Mouse (Mus musculus) myocyte (in vitro differentiated cells): ENCODE measurements around the gene Nnmt. TPM values are rescaled to one million over a fixed set of nuclear protein-coding genes. Genes with fewer than 3 reads are reported as not detected.

Experiments
- H3K27me3 ChIP-seq: one replicate; pipeline ENCODE4 v1.6.1; 2011; ENCODE audit not compliant: control insufficient read depth, insufficient read depth, insufficient read length
- H3K36me3 ChIP-seq: one replicate; pipeline ENCODE4 v1.6.1; 2011; ENCODE audit not compliant: control insufficient read depth, insufficient read depth
- H3K4me2 ChIP-seq: one replicate; pipeline ENCODE4 v1.6.1; 2011; ENCODE audit warnings: low read depth, control low read depth
- H3K4me3 ChIP-seq: one replicate; pipeline ENCODE4 v1.5.1; 2011; ENCODE audit warnings: mild to moderate bottlenecking, control low read depth, moderate library complexity
- H3K79me2 ChIP-seq: one replicate; pipeline ENCODE4 v1.6.1; 2011; ENCODE audit not compliant: control insufficient read depth, insufficient read depth
- H3ac ChIP-seq: one replicate; pipeline ENCODE4 v1.6.1; 2011; ENCODE audit not compliant: control insufficient read depth, insufficient read length
- CEBPB ChIP-seq: IDR thresholded peaks from 2 replicates; pipeline ENCODE4 v1.6.1; 2011; ENCODE audit warnings: mild to moderate bottlenecking, moderate library complexity; ENCODE audit not compliant: poor library complexity, insufficient read depth, severe bottlenecking
- E2F4 ChIP-seq: IDR thresholded peaks from one replicate; pipeline ENCODE4 v1.6.1; 2011; ENCODE audit warnings: mild to moderate bottlenecking, control low read depth, moderate library complexity; ENCODE audit not compliant: insufficient read depth
- MAX ChIP-seq: IDR thresholded peaks from one replicate; pipeline ENCODE4 v1.6.1; 2011; ENCODE audit warnings: low read depth, mild to moderate bottlenecking, control low read depth
- MYOD1 ChIP-seq, 3 experiments: IDR thresholded peaks; one replicate each; pipeline ENCODE4 v1.6.1; 2011; ENCODE audit warnings: control low read depth in 2 of 3, low read depth in 2 of 3, mild to moderate bottlenecking in 2 of 3, moderate library complexity in 1 of 3; ENCODE audit not compliant: insufficient read length in 2 of 3, control insufficient read depth in 1 of 3
- MYOG ChIP-seq, 3 experiments: IDR thresholded peaks; one replicate each; pipeline ENCODE4 v1.6.1; 2011; ENCODE audit warnings: control low read depth in 2 of 3, low read depth in 2 of 3, mild to moderate bottlenecking in 2 of 3; ENCODE audit not compliant: insufficient read length in 2 of 3, control insufficient read depth in 1 of 3, insufficient read depth in 1 of 3
- POLR2A ChIP-seq: IDR thresholded peaks from one replicate; pipeline ENCODE4 v1.6.1; 2011; ENCODE audit warnings: low read depth, mild to moderate bottlenecking, control low read depth, moderate library complexity; ENCODE audit not compliant: insufficient read length
- POLR2AphosphoS2 ChIP-seq: IDR thresholded peaks from one replicate; pipeline ENCODE4 v1.6.1; 2011; ENCODE audit warnings: low read depth, control low read depth; ENCODE audit not compliant: insufficient read length
- REST ChIP-seq: IDR thresholded peaks from one replicate; pipeline ENCODE4 v1.6.1; 2011; ENCODE audit warnings: mild to moderate bottlenecking, control low read depth, moderate library complexity; ENCODE audit not compliant: insufficient read depth, insufficient read length
- SRF ChIP-seq: IDR thresholded peaks from one replicate; pipeline ENCODE4 v1.6.1; 2011; ENCODE audit warnings: low read depth; ENCODE audit not compliant: control insufficient read depth, insufficient read length
- TCF12 ChIP-seq: IDR thresholded peaks from one replicate; pipeline ENCODE4 v1.6.1; 2011; ENCODE audit warnings: mild to moderate bottlenecking, control low read depth; ENCODE audit not compliant: poor library complexity, insufficient read depth, severe bottlenecking
- TCF3 ChIP-seq: IDR thresholded peaks from one replicate; pipeline ENCODE4 v1.6.1; 2011; ENCODE audit warnings: low read depth, control low read depth; ENCODE audit not compliant: insufficient read length
- USF1 ChIP-seq: IDR thresholded peaks from one replicate; pipeline ENCODE4 v1.6.1; 2011; ENCODE audit warnings: low read depth, mild to moderate bottlenecking, control low read depth, moderate library complexity
- polyA plus RNA-seq: library from polyadenylated mRNA; unstranded; fragments of >200 nt; fragmentation: generic; extraction: Trizol; gene quantifications from one replicate; pipeline ENCODE4 v1.2.1, GENCODE M21; 2012; ENCODE audit warnings: missing spikeins

Gene Nnmt
- polyA plus RNA-seq = 4.3 TPM

DNA sequence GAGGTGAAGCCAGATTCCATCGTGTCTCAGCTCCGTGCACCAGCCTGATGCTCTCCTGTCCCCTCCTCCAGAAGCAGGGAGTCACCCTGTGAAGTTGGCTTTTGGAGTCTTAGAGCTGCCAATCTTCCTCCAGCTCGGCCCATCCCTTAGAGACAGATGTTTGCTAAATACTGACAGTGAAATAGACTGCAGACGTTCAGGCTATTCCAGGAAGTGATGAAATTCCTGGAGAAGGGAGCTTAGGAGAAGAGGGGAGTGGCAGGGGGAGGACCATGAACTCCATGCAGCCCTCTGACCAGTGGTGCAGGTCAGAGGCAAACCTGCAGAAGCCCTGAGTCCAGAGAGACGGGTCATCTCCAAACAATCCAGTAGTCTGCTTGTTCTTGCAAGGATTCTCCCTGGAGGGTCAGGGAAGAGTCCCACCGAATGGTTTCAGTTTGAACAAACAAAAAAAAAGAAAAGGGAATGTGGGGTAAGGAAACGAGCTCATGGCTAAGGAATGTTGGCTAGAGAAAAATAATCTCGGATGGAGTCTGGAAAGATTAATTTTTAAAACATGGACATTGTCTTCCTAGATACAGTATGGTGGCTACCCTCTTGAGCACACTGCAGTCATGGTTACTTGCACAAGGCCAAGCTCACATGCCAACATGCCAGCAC lies at the start of gene Nnmt:
Gene Nnmt, minus strand, starts transcription at position 215 of the 660 bp plus-strand sequence.
- Histone ChIP-seq H3K36me3 (no peaks in the 10 kb centered on the region), H3K4me3 (no peak within 1 kb of the TSS), H3ac (no peak within 1 kb of the TSS), H3K79me2 (no peaks in the 10 kb centered on the region), H3K27me3 (no peaks in the 10 kb centered on the region), H3K4me2 (peak within 1 kb of the TSS; percentile 42)
- TF ChIP-seq SRF (no peak), USF1 (no peak), MYOG (IDR thresholded peaks at IDR 0.05; ENCODE audit: control insufficient read depth in 1 of 3, insufficient read depth in 1 of 3, insufficient read length in 2 of 3, low read depth in 2 of 3) (no peak), TCF3 (no peak), POLR2A (no peak), E2F4 (no peak), MYOD1 (IDR thresholded peaks at IDR 0.05; ENCODE audit: control insufficient read depth in 1 of 3, insufficient read length in 2 of 3, low read depth in 2 of 3) (no peak), TCF12 (no peak), MAX (no peak), CEBPB (no peak)

- Histone ChIP-seq H3K4me3 (no peak overlapping the region), H3K36me3 (no peaks in the 10 kb centered on the region), H3K4me2 (no peak overlapping the region), H3ac (no peak overlapping the region), H3K79me2 (no peaks in the 10 kb centered on the region), H3K27me3 (peaks cover 5% of the 10 kb centered on the region)
- TF ChIP-seq POLR2A (no peak), MYOG (IDR thresholded peaks at IDR 0.05; ENCODE audit: control insufficient read depth in 1 of 3, insufficient read depth in 1 of 3, insufficient read length in 2 of 3, low read depth in 2 of 3) (no peak), USF1 (no peak), SRF (no peak), MAX (no peak), TCF3 (no peak), E2F4 (no peak), REST (no peak), MYOD1 (IDR thresholded peaks at IDR 0.05; ENCODE audit: control insufficient read depth in 1 of 3, insufficient read length in 2 of 3, low read depth in 2 of 3) (no peak), CEBPB (no peak), TCF12 (no peak), POLR2AphosphoS2 (no peak)
These were observed 49.8 kb upstream of the Nnmt start for GRCm38 (mm10) chr9:48654730-48655129.

GRCm38 (mm10) chr9:48653399-48654070 lies 48.6 kb upstream of the Nnmt start:
- Histone ChIP-seq H3ac (no peak overlapping the region), H3K4me3 (no peak overlapping the region), H3K36me3 (no peaks in the 10 kb centered on the region), H3K4me2 (no peak overlapping the region), H3K79me2 (no peaks in the 10 kb centered on the region), H3K27me3 (peaks cover 12% of the 10 kb centered on the region)
- TF ChIP-seq TCF3 (no peak), USF1 (no peak), POLR2A (no peak), TCF12 (no peak), REST (no peak), CEBPB (no peak), MAX (no peak), E2F4 (no peak), POLR2AphosphoS2 (no peak), SRF (no peak), MYOG (IDR thresholded peaks at IDR 0.05; ENCODE audit: control insufficient read depth in 1 of 3, insufficient read depth in 1 of 3, insufficient read length in 2 of 3, low read depth in 2 of 3) (no peak), MYOD1 (IDR thresholded peaks at IDR 0.05; ENCODE audit: control insufficient read depth in 1 of 3, insufficient read length in 2 of 3, low read depth in 2 of 3) (no peak)

GRCm38 (mm10) chr9:48652026-48652425 lies 47.1 kb upstream of the Nnmt start:
- Histone ChIP-seq H3K4me3 (no peak overlapping the region), H3K4me2 (no peak overlapping the region)

More at GRCm38 (mm10) chr9:48652026-48652425, 47.1 kb upstream of the Nnmt start:
- Histone ChIP-seq H3K27me3 (peaks cover 21% of the 10 kb centered on the region), H3ac (no peak overlapping the region), H3K79me2 (no peaks in the 10 kb centered on the region), H3K36me3 (no peaks in the 10 kb centered on the region)
- TF ChIP-seq CEBPB (no peak), TCF3 (no peak), POLR2A (no peak), TCF12 (no peak), SRF (no peak), MYOG (IDR thresholded peaks at IDR 0.05; ENCODE audit: control insufficient read depth in 1 of 3, insufficient read depth in 1 of 3, insufficient read length in 2 of 3, low read depth in 2 of 3) (no peak), MAX (no peak), POLR2AphosphoS2 (no peak), USF1 (no peak), E2F4 (no peak), MYOD1 (IDR thresholded peaks at IDR 0.05; ENCODE audit: control insufficient read depth in 1 of 3, insufficient read length in 2 of 3, low read depth in 2 of 3) (no peak), REST (no peak)
